Mouse (Mus musculus) ES-CJ7 (cell line): ENCODE measurements around the gene Ubxn10.

Experiments used
- DNase-seq: peaks from one replicate; pipeline ENCODE4 v3.0.0; 2011; ENCODE audit warnings: low read depth, low spot score

Gene Ubxn10

DNA sequence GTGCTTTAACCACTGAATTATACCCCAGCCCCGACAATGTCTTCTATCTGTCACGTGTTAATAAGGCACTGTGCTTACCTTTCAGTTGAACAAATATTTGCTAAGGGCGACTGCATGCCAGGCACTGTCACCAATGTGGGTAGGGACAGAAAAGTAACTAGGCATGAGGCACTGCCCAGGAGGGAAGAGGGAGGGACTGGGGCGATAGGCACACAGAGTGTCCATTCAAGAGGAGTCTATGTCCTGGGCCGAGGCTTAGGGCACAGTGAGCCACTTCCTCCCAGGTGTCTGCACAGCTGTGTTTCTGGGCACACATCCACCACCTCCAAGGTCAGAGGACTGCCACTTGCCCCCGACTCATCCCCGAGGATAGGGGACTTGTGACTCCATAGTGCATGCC, at the start of gene Ubxn10:
TSS of gene Ubxn10 (minus strand) at position 137 of the 400 bp plus-strand sequence.
- DNase-seq = no peak

DNA sequence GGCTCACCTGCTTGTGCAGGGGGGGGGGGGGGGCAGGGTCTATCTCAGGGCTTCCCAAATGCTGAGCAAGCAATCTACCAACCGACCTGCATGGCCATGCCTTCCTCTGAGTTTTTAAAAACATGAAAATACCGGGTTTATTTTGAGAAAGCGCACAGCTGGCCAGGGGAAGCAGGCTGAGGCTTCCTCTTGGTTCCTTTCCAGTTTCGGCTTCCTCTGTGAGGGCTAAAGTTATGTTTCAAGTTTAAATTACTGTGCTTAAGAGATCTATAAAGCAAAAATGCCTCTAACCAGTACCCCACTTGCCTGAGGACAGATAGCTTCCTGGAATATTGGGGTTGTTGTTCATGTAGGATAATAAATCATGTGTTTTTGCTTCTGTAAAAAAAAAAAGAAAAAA, 49.2 kb upstream of the Ubxn10 start:
- no peak for DNase-seq

- peak; percentile 58 for DNase-seq
These were observed 48.8 kb upstream of the Ubxn10 start for GRCm38 (mm10) chr4:138785721-138786120.

GRCm38 (mm10) chr4:138782098-138782497, 45.1 kb upstream of the Ubxn10 start:
- DNase-seq = no peak

DNA sequence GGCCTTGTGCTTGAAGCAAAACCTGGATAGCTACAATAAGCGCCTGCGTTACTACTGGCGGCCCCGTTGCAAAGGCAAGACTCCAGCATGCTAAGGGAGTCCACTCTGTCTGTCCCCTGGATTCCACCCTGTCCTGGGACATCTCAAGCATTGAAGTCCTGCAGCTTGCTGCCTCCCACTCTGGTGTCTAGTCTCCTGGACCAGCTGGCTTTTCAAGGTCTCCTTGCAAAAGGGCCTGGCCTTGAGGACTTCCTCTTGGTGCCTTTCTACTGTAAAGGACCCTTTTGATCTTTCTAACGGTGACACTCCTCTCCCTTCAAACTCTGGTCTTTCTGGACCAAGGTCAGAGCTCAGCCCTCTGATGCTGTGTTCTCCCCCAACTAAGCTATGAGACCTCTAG, 43.3 kb upstream of the Ubxn10 start:
- DNase-seq = no peak

- DNase-seq = no peak
These were observed 40.7 kb upstream of the Ubxn10 start for GRCm38 (mm10) chr4:138777417-138778407.

DNA sequence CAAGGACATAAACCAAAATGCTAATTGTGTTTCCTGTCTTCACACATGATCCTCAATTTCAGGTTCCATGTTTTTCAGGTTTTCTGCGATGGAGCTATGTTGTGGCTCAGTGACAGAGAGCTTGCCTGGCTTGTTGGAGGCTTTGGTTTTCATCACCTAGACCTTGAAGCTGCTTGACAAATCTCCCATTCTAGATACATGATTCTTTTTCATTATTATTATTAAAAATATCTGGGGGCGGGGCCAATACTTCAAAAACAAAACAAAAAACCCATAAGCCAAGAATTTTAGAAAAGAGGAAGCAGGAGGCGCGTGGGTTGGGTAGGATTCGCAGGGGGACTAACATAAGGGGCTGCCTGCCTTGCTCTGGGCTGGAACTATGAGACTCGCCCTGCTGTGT, 38.5 kb upstream of the Ubxn10 start, which contains the start of gene Pla2g2d:
TSS of gene Pla2g2d (plus strand) at position 301 of the 400 bp plus-strand sequence.
- no peak for DNase-seq

GRCm38 (mm10) chr4:138772386-138772785, 35.4 kb upstream of the Ubxn10 start:
- DNase-seq = no peak

DNA sequence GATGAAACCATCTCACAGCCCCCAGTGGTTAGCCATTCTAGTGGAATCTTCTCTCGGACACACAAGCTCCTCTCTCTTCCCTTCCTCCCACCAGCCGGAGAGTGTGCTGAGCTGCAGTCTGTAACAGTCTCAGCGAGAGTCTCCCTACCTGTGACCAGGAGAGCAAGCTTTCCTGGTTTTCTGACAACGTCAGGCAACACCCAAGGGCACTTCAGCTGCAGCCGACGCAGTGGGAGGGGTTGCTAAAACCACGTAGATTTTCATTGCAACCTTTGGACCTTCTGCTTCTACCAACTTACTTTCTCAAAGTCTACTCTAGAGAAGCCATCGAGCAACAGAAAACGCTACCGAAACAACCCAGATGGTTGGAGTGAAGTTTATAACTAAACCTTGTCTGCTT, 35.0 kb upstream of the Ubxn10 start:
- DNase-seq = no peak

DNA sequence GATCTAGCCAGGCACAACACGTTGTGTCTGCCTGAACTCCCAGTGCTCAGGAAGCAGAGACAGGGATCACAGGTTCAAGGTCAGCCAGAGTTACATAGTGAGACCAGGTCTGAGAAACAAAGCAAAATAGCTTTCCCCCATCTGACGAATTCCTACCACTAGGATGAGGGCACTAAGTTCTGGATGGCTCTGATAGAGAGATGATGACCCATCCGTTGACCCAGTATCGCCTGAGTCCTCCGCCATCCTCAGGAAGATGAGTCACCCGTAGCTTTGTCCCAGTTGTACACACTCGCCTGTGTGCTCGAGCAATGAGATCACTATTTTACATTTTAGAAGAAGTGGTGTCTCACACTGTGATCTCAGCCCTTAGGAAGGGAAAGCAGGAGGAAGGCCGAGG, 25.3 kb upstream of the Ubxn10 start:
- DNase-seq = peak; percentile 40

DNA sequence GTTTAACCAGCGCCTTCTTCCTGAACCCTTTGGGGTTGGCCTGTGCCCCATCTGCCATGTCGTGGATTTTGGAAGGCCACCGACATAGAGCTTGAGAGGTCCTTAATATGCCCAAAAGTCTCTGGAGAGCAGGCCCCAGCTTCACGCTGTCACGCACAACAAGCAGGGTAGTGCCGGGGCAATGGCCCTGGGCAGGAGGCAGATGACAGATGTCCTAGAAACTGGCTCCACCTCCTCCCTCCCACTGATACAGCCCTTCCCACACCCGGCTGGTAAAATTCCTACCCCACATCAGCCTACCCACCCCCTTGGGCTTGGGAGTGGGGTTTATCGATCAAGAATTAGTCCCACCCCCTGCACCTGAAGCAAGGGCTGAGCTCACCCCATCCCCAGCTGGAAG, 20.4 kb upstream of the Ubxn10 start, which contains the start of gene Pla2g2f:
TSS of gene Pla2g2f (minus strand) at position 211 of the 400 bp plus-strand sequence.
- no peak for DNase-seq

GRCm38 (mm10) chr4:138755983-138756382, 19.0 kb upstream of the Ubxn10 start:
- DNase-seq = no peak

- no peak for DNase-seq
These were observed 18.5 kb upstream of the Ubxn10 start for GRCm38 (mm10) chr4:138755439-138755838.

- no peak for DNase-seq
These were observed 17.5 kb upstream of the Ubxn10 start for GRCm38 (mm10) chr4:138754432-138754831.

DNA sequence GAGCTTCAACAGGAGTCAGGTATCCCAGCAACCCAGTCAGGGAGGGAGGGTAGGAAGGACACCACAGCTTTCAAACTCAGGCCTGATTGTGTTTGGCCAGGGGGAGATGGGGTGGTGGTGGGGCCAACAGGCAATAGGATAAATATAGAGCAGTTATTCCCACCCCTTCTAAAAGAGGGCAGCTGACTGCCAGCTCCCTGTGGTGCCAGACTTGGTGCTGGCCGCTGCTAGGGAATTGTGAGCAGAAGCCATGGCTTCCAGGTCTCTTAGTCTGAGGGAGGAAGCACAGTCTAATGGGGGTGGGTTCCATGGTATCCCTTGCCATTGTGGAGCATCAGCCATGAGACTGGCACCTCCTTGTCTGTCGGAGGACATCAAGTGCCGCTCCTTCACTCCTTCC, 16.6 kb upstream of the Ubxn10 start:
- DNase-seq = no peak

- peak; percentile 58 for DNase-seq
These were observed 15.6 kb upstream of the Ubxn10 start for GRCm38 (mm10) chr4:138752603-138753002.

DNA sequence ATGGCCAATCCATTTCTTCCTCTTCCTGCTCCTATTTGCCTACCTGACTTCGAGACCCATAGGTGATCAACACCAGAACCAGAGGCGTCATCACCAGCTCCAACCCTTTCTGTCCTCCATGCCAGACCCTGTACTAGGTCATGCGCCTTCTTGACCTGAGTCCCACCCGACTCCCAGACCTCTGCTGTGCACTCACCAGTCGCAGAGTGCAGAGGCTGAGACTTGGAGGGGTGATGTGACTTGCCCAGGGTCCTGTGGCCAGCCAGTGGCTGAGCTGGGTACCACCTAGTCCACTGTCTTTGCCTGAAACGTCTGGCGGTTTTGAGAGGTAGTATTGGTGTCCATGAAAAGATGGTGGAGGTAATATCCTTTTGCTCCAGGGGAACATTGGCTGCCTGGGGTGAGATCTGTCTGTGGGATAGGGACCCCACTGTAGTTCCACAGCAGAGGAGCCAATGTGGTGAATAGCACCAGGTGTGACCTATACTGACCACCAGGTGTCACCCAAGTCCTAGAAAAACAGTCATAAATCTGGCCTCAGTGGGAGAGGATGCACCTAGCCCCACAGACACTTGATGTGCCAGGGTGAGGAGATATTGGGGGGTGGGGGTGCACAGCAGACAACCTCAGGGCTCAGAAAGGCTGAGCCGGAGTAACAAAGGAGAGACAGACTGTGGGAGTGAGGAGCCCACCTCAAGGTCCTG, 11.6 kb upstream of the Ubxn10 start:
- peak; percentile 66 for DNase-seq

- no peak for DNase-seq
These were observed 10.9 kb upstream of the Ubxn10 start for GRCm38 (mm10) chr4:138747851-138748250.

GRCm38 (mm10) chr4:138746866-138747265, 9.9 kb upstream of the Ubxn10 start:
- no peak for DNase-seq

DNA sequence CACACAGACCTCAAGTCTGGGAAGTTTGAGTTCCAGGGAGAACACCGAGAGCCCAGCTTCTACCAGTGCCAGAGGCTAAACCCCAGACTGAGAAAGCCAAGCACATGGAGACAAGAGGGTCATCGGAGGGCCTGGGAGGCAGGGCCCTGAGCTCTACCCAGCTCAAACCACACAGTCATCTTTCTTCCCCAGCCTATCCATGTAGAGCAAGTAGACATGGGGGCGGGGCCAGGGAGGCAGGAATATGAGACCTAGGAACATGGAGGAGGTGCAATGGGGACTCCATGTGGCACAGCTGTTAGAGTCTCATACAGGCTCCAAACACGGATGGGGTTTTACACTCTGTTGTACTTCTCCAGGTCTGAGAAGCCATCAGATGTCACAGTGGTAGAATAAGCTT, 8.9 kb upstream of the Ubxn10 start:
- no peak for DNase-seq

- peak; percentile 29 for DNase-seq
These were observed 2.3 kb upstream of the Ubxn10 start for GRCm38 (mm10) chr4:138739136-138739851.

GRCm38 (mm10) chr4:138734863-138735262, 2.1 kb downstream of the Ubxn10 start:
- DNase-seq = no peak
